Mouse (Mus musculus) c-Kit-positive CD71-negative TER-119-negative erythroid progenitor cells, embryonic 14.5 days (primary cell): ENCODE measurements around the gene Pde9a.

Experiments used
- DNase-seq: peaks from one replicate; pipeline ENCODE4 v3.0.0-alpha.2; 2013; ENCODE audit warnings: low read depth

Pde9a gene

GRCm38 (mm10) chr17:31514696-31515095 lies 128.7 kb downstream of the Pde9a start:
- no peak for DNase-seq

DNA sequence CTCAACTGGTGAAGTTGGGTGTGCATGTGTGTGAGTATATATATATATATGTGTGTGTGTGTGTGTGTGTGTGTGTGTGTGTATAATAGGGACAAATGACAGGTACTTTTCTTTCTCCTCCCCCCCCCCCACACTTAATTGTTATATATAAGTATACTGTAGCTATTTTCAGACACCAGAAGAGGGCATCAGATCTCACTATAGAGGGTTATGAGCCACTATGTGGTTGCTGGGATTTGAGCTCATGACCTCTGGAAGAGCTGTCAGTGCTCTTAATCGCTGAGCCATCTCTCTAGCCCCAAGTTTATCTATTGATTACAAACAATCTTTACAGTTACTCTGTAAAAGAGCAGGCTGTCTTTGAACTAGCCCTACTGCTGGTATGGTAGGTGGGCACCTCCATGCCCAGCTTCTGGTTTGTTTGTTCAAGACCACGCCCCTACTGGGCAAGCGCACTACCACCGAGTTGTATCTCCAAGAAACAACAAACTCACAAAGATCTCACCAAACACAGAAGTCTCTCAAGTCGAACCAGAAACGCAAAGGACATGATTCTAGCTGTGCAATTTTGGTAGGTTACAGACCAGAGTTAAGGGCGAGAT lies 133.4 kb downstream of the Pde9a start:
- DNase-seq: no peak

DNA sequence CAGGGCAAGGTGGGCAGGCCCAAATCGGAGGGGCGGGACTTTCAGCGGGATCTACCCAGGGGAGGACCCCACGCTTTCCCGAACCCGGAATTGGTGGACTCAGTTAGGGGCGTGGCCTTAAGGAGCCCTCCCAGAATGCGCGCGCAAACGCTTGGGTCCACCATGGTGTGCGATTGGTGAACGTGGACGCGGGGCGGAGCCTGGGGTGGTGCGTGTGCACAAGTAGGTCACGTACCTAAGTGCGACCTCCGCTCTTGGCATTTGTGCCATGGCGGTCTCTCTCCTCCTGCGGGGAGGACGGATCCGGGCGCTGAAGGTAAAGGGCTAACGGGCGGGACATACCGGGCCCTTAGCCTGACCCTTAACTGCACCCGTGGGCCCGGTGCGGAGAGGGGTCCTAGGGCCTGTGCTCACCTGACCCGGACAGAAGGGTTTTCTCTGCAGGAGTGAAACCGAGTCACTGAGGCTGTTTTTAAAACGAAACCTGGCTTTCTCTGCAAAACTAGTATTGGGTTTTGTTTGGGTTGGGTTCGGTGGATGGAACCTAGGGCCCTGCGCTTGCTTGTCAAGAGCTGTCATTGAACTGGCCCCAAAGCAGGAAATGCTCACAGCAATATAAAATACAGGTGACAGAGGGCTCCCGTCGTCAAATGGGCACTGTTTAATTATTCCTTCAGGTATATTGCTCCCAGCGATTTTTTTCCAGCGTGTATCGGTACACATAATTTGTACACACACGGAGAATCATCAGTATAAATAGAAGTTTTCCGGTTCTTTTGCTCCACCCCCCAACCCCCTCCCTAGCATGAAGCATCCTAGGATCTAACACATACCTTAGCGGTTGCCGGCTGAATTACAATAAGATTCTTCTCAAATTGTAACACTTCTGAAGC lies 134.2 kb downstream of the Pde9a start, which contains the start of the genes Wdr4 and Ndufv3:
Wdr4 (minus strand) TSS at position 35 of the 893 bp plus-strand sequence.
Ndufv3 (plus strand) TSS at position 170 of the 893 bp plus-strand sequence.
- DNase-seq: peak; percentile 100

GRCm38 (mm10) chr17:31520895-31521294 lies 134.9 kb downstream of the Pde9a start:
- DNase-seq: no peak

DNA sequence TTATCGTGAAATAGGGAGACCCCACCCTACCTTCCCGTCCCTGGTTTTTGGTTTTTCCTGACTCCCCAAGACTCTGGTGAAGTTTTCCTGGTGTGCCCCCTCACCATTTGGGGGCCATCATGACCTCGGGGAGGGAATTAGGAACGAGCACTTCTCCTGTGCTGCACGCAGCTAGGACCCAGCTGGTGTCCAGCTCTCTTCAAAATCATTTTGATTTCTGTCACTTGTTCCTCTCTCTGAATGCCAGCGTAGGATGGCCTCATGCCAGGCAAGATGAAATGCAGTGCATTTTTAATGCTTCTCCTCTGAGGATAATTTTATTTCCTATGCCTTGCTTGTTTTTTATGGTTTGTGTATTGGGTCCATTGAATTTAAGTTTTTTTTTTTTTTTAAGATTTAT lies 135.9 kb downstream of the Pde9a start:
- DNase-seq: no peak

DNA sequence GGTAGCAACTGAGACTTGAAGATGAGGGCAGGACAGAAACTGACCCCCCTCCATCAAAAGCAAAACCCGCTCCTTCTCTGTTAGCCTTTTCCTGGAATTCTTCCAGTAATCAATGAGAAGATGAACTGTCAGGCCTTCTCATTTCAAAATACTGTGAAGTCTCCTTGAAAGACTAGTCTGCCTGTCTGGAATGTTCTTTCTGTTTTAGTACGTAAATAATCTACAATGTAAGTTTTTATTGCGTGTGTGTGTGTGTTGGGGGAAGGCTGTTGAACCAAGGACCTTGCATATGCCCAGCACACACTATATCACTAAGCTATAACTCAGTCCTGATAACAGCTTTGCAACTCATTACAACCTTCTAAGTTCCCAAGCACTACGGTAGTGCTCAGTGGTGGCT lies 139.1 kb downstream of the Pde9a start:
- no peak for DNase-seq

DNA sequence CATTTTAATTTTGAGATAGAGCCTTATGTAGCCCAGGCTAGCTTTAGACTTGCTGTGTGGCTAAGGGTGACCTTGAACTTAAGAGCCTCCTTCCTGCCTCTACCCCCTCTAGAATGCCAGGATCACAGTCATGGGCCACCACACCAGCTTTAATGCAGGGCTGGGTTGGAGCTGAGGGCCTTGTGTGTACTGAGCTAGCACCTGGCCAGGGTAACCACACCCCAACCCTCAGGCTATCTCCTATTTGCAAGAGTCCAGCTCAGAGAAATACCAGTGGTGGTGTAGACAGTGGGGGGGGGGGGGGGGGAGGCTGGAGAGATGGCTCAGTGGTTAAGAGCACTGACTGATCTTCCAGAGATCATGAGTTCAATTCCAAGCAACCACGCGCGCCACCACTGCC lies 139.8 kb downstream of the Pde9a start:
- no peak for DNase-seq
